Mouse (Mus musculus): ENCODE results near the gene Pola2. TPM values are rescaled to one million over a fixed set of nuclear protein-coding genes. Genes with fewer than 3 reads are reported as not detected.

The Pola2 gene
- polyA plus RNA-seq, 1 experiment = 40.8 TPM

- Histone ChIP-seq H3K4me1 (ENCODE audit: control insufficient read depth, insufficient read depth, insufficient read length, low read length) (peaks cover 39% of the 10 kb centered on the region), H3K36me3 (ENCODE audit: control insufficient read depth, insufficient read depth, low read length) (peaks cover 15% of the 10 kb centered on the region), H3K27me3 (ENCODE audit: control insufficient read depth, insufficient read depth, low read length) (no peaks in the 10 kb centered on the region), H3K4me3 (ENCODE audit: low read depth, low read length) (no peak overlapping the region), H3K27ac (ENCODE audit: insufficient read depth, low read depth, low read length) (no peak overlapping the region)
- 47% methylated on average over 4 of the region's 4 CpGs for WGBS
- TF ChIP-seq CTCF (IDR thresholded peaks at IDR 0.05; ENCODE audit: extremely low read depth, insufficient read length, insufficient replicate concordance, low read depth, low read length) = no peak
- no peak for TF ChIP-seq POLR2A (IDR thresholded peaks at IDR 0.05; ENCODE audit: low read depth, low read length)
These were observed 23.8 kb downstream of the Pola2 start for GRCm38 (mm10) chr19:5940173-5940572.

- peaks cover 37% of the 10 kb centered on the region for H3K4me1 ChIP-seq (ENCODE audit: control insufficient read depth, insufficient read depth, insufficient read length, low read length)
- no peak overlapping the region for H3K27ac ChIP-seq (ENCODE audit: insufficient read depth, low read depth, low read length)
- H3K4me3 ChIP-seq (ENCODE audit: low read depth, low read length) = no peak overlapping the region
- TF ChIP-seq POLR2A (IDR thresholded peaks at IDR 0.05; ENCODE audit: low read depth, low read length) = no peak
- TF ChIP-seq CTCF (IDR thresholded peaks at IDR 0.05; ENCODE audit: extremely low read depth, insufficient read length, insufficient replicate concordance, low read depth, low read length) = no peak
- no peaks in the 10 kb centered on the region for H3K27me3 ChIP-seq (ENCODE audit: control insufficient read depth, insufficient read depth, low read length)
- WGBS = 87% methylated on average over 5 of the region's 5 CpGs
- peaks cover 15% of the 10 kb centered on the region for H3K36me3 ChIP-seq (ENCODE audit: control insufficient read depth, insufficient read depth, low read length)
These were observed 24.3 kb downstream of the Pola2 start for GRCm38 (mm10) chr19:5939715-5940114.

GRCm38 (mm10) chr19:5938516-5938915 is 25.5 kb downstream of the Pola2 start:
- peaks cover 15% of the 10 kb centered on the region for H3K36me3 ChIP-seq (ENCODE audit: control insufficient read depth, insufficient read depth, low read length)
- H3K4me1 ChIP-seq (ENCODE audit: control insufficient read depth, insufficient read depth, insufficient read length, low read length) = peaks cover 36% of the 10 kb centered on the region
- TF ChIP-seq POLR2A (IDR thresholded peaks at IDR 0.05; ENCODE audit: low read depth, low read length) = no peak
- no peak for TF ChIP-seq CTCF (IDR thresholded peaks at IDR 0.05; ENCODE audit: extremely low read depth, insufficient read length, insufficient replicate concordance, low read depth, low read length)
- no peaks in the 10 kb centered on the region for H3K27me3 ChIP-seq (ENCODE audit: control insufficient read depth, insufficient read depth, low read length)
- WGBS = 45% methylated on average over 6 of the region's 6 CpGs
- no peak overlapping the region for H3K4me3 ChIP-seq (ENCODE audit: low read depth, low read length)
- no peak overlapping the region for H3K27ac ChIP-seq (ENCODE audit: insufficient read depth, low read depth, low read length)

- Histone ChIP-seq H3K36me3 (ENCODE audit: control insufficient read depth, insufficient read depth, low read length) (peaks cover 15% of the 10 kb centered on the region), H3K4me1 (ENCODE audit: control insufficient read depth, insufficient read depth, insufficient read length, low read length) (peaks cover 36% of the 10 kb centered on the region), H3K27me3 (ENCODE audit: control insufficient read depth, insufficient read depth, low read length) (no peaks in the 10 kb centered on the region), H3K4me3 (ENCODE audit: low read depth, low read length) (no peak overlapping the region), H3K27ac (ENCODE audit: insufficient read depth, low read depth, low read length) (no peak overlapping the region)
- no peak for TF ChIP-seq POLR2A (IDR thresholded peaks at IDR 0.05; ENCODE audit: low read depth, low read length)
- TF ChIP-seq CTCF (IDR thresholded peaks at IDR 0.05; ENCODE audit: extremely low read depth, insufficient read length, insufficient replicate concordance, low read depth, low read length) = no peak
- WGBS = 20% methylated on average over 14 of the region's 14 CpGs
These were observed 26.1 kb downstream of the Pola2 start for GRCm38 (mm10) chr19:5937836-5938406.

GRCm38 (mm10) chr19:5937095-5937835 is 26.7 kb downstream of the Pola2 start:
- peaks cover 36% of the 10 kb centered on the region for H3K4me1 ChIP-seq (ENCODE audit: control insufficient read depth, insufficient read depth, insufficient read length, low read length)
- no peak overlapping the region for H3K27ac ChIP-seq (ENCODE audit: insufficient read depth, low read depth, low read length)
- no peak for TF ChIP-seq POLR2A (IDR thresholded peaks at IDR 0.05; ENCODE audit: low read depth, low read length)
- no peak for TF ChIP-seq CTCF (IDR thresholded peaks at IDR 0.05; ENCODE audit: extremely low read depth, insufficient read length, insufficient replicate concordance, low read depth, low read length)
- H3K4me3 ChIP-seq (ENCODE audit: low read depth, low read length) = no peak overlapping the region
- no peaks in the 10 kb centered on the region for H3K27me3 ChIP-seq (ENCODE audit: control insufficient read depth, insufficient read depth, low read length)
- 79% methylated on average over 21 of the region's 21 CpGs for WGBS
- peaks cover 11% of the 10 kb centered on the region for H3K36me3 ChIP-seq (ENCODE audit: control insufficient read depth, insufficient read depth, low read length)

GRCm38 (mm10) chr19:5935691-5936090 is 28.3 kb downstream of the Pola2 start:
- peaks cover 39% of the 10 kb centered on the region for H3K4me1 ChIP-seq (ENCODE audit: control insufficient read depth, insufficient read depth, insufficient read length, low read length)
- H3K27me3 ChIP-seq (ENCODE audit: control insufficient read depth, insufficient read depth, low read length) = no peaks in the 10 kb centered on the region
- TF ChIP-seq CTCF (IDR thresholded peaks at IDR 0.05; ENCODE audit: extremely low read depth, insufficient read length, insufficient replicate concordance, low read depth, low read length) = no peak
- TF ChIP-seq POLR2A (IDR thresholded peaks at IDR 0.05; ENCODE audit: low read depth, low read length) = no peak
- WGBS = 48% methylated on average over 5 of the region's 5 CpGs
- H3K36me3 ChIP-seq (ENCODE audit: control insufficient read depth, insufficient read depth, low read length) = no peaks in the 10 kb centered on the region
- no peak overlapping the region for H3K4me3 ChIP-seq (ENCODE audit: low read depth, low read length)
- peak overlapping the region; percentile 11; the same call in 1 of the 2 replicates for H3K27ac ChIP-seq (ENCODE audit: insufficient read depth, low read depth, low read length)

- Histone ChIP-seq H3K27me3 (ENCODE audit: control insufficient read depth, insufficient read depth, low read length) (no peaks in the 10 kb centered on the region), H3K27ac (ENCODE audit: insufficient read depth, low read depth, low read length) (peak overlapping the region; percentile 11), H3K36me3 (ENCODE audit: control insufficient read depth, insufficient read depth, low read length) (no peaks in the 10 kb centered on the region), H3K4me3 (ENCODE audit: low read depth, low read length) (no peak overlapping the region), H3K4me1 (ENCODE audit: control insufficient read depth, insufficient read depth, insufficient read length, low read length) (peaks cover 36% of the 10 kb centered on the region)
- no peak for TF ChIP-seq CTCF (IDR thresholded peaks at IDR 0.05; ENCODE audit: extremely low read depth, insufficient read length, insufficient replicate concordance, low read depth, low read length)
- TF ChIP-seq POLR2A (IDR thresholded peaks at IDR 0.05; ENCODE audit: low read depth, low read length) = no peak
- WGBS = 24% methylated on average over 3 of the region's 3 CpGs
These were observed 28.7 kb downstream of the Pola2 start for GRCm38 (mm10) chr19:5935266-5935665.

Measured in small intestine, adult 2 months (tissue).